Mouse (Mus musculus) forebrain, embryonic 14.5 days (tissue): ENCODE measurements around the gene Etl4. TPM values are rescaled to one million over a fixed set of nuclear protein-coding genes. Genes with fewer than 3 reads are reported as not detected.

ENCODE experiments used
- ATAC-seq: fragments of 200-750 bp; cut with Nextera tagmentation; 2 replicates; pipeline ENCODE4 v1.8.0; 2017; ENCODE audit warnings: mild to moderate bottlenecking, moderate library complexity
- DNase-seq: peaks from one replicate; pipeline ENCODE4 v3.0.0-alpha.2; 2015; ENCODE audit warnings: low spot score
- H3K27ac ChIP-seq: fragments of 300-500 bp; sonication (generic); 2 replicates; pipeline ENCODE4 v1.5.1; 2014; ENCODE audit warnings: low read depth, mild to moderate bottlenecking, control low read depth, low read length, moderate library complexity
- H3K27me3 ChIP-seq: fragments of 300-500 bp; sonication (generic); replicated peaks from 2 replicates; pipeline ENCODE4 v1.6.1; 2014; ENCODE audit warnings: low read length, control low read depth, mixed read lengths; ENCODE audit not compliant: control insufficient read depth, insufficient read depth
- H3K36me3 ChIP-seq: fragments of 300-500 bp; sonication (generic); 2 replicates; pipeline ENCODE4 v1.6.1; 2014; ENCODE audit warnings: low read length, control low read depth; ENCODE audit not compliant: control insufficient read depth, insufficient read depth
- H3K4me1 ChIP-seq: fragments of 300-500 bp; sonication (generic); 2 replicates; pipeline ENCODE4 v1.6.1; 2014; ENCODE audit warnings: antibody characterized with exemption, low read length, control low read depth; ENCODE audit not compliant: control insufficient read depth, insufficient read depth
- H3K4me2 ChIP-seq: fragments of 300-500 bp; sonication (generic); 2 replicates; pipeline ENCODE4 v1.6.1; 2014; ENCODE audit warnings: mild to moderate bottlenecking, control low read depth, low read length
- H3K4me3 ChIP-seq: fragments of 300-500 bp; sonication (generic); 2 replicates; pipeline ENCODE4 v1.5.1; 2014; ENCODE audit warnings: low read depth, low read length, control low read depth
- H3K9ac ChIP-seq: fragments of 300-500 bp; sonication (generic); 2 replicates; pipeline ENCODE4 v1.6.1; 2014; ENCODE audit warnings: mild to moderate bottlenecking, low read length, control low read depth, moderate library complexity
- H3K9me3 ChIP-seq: fragments of 300-500 bp; sonication (generic); replicated peaks from 2 replicates; pipeline ENCODE4 v1.6.1; 2016; ENCODE audit warnings: low read length, control low read depth, mixed read lengths; ENCODE audit not compliant: control insufficient read depth
- WGBS: fragments of 180-500 bp; shearing (Covaris S2); extraction: QIAGEN DNeasy Blood & Tissue Kit; methylation state at CpG from one replicate; pipeline ENCODE4 v1.1.7; 2014; 5-methylcytosine and 5-hydroxymethylcytosine counted together
- polyA plus RNA-seq: library from polyadenylated mRNA; unstranded; fragments of >200 nt; fragmentation: Nextera tagmentation; extraction: Ambion mirVana; gene quantifications from 2 replicates; pipeline ENCODE4 v1.2.1, GENCODE M21; 2014

The Etl4 gene
- polyA plus RNA-seq, 1 experiment from 2014 or later = 14.7 TPM

GRCm38 (mm10) chr2:20446180-20446579 lies 536.6 kb downstream of the Etl4 start:
- no peak overlapping the region for H3K9ac ChIP-seq
- H3K27me3 ChIP-seq = no peaks in the 10 kb centered on the region
- no peak overlapping the region for H3K27ac ChIP-seq
- no peaks in the 10 kb centered on the region for H3K4me1 ChIP-seq
- H3K4me3 ChIP-seq = no peak overlapping the region
- DNase-seq (no peak), ATAC-seq (no peak)
- H3K9me3 ChIP-seq = 0 out of 2 replicates have a peak, but pooled peaks cover 2% of the 10 kb centered on the region
- H3K4me2 ChIP-seq = no peak overlapping the region
- WGBS = 81% methylated on average over 4 of the region's 4 CpGs
- H3K36me3 ChIP-seq = no peaks in the 10 kb centered on the region

- WGBS = 55% methylated on average over 3 of the region's 3 CpGs
These were observed 541.4 kb downstream of the Etl4 start for GRCm38 (mm10) chr2:20450945-20451344.

GRCm38 (mm10) chr2:20453506-20454206 lies 544.1 kb downstream of the Etl4 start:
- no peaks in the 10 kb centered on the region for H3K9me3 ChIP-seq
- H3K4me3 ChIP-seq = no peak overlapping the region
- H3K4me2 ChIP-seq = no peak overlapping the region
- H3K27me3 ChIP-seq = no peaks in the 10 kb centered on the region
- H3K9ac ChIP-seq = no peak overlapping the region
- DNase-seq (no peak), ATAC-seq (no peak)
- WGBS = 89% methylated on average over 3 of the region's 3 CpGs
- H3K27ac ChIP-seq = no peak overlapping the region
- no peaks in the 10 kb centered on the region for H3K36me3 ChIP-seq
- H3K4me1 ChIP-seq = no peaks in the 10 kb centered on the region

More at GRCm38 (mm10) chr2:20450945-20451344, 541.4 kb downstream of the Etl4 start:
- DNase-seq (no peak), ATAC-seq (no peak)
- no peaks in the 10 kb centered on the region for H3K36me3 ChIP-seq
- no peaks in the 10 kb centered on the region for H3K27me3 ChIP-seq
- H3K4me3 ChIP-seq = no peak overlapping the region
- H3K4me1 ChIP-seq = no peaks in the 10 kb centered on the region
- H3K4me2 ChIP-seq = no peak overlapping the region
- 0 out of 2 replicates have a peak, but pooled peaks cover 2% of the 10 kb centered on the region for H3K9me3 ChIP-seq
- H3K9ac ChIP-seq = no peak overlapping the region
- H3K27ac ChIP-seq = no peak overlapping the region

GRCm38 (mm10) chr2:20479199-20479598 lies 569.6 kb downstream of the Etl4 start:
- Histone ChIP-seq H3K27me3 (no peaks in the 10 kb centered on the region), H3K4me2 (no peak overlapping the region), H3K4me3 (no peak overlapping the region), H3K36me3 (no peaks in the 10 kb centered on the region), H3K4me1 (no peaks in the 10 kb centered on the region), H3K9ac (no peak overlapping the region), H3K27ac (no peak overlapping the region), H3K9me3 (no peaks in the 10 kb centered on the region)
- ATAC-seq (no peak), DNase-seq (no peak)
- 84% methylated on average over 2 of the region's 2 CpGs for WGBS

GRCm38 (mm10) chr2:20486137-20486788 lies 576.7 kb downstream of the Etl4 start:
- Histone ChIP-seq H3K9me3 (no peaks in the 10 kb centered on the region), H3K4me1 (no peaks in the 10 kb centered on the region; the same call in 1 of the 2 replicates), H3K27ac (no peak overlapping the region; the same call in 1 of the 2 replicates), H3K27me3 (no peaks in the 10 kb centered on the region), H3K4me2 (no peak overlapping the region), H3K36me3 (no peaks in the 10 kb centered on the region), H3K4me3 (no peak overlapping the region), H3K9ac (no peak overlapping the region)
- peak; percentile 17 for DNase-seq
- ATAC-seq = no peak
- WGBS = 6% methylated on average over 2 of the region's 2 CpGs

GRCm38 (mm10) chr2:20489090-20489489 lies 579.5 kb downstream of the Etl4 start:
- no peak overlapping the region for H3K4me3 ChIP-seq
- H3K4me2 ChIP-seq = no peak overlapping the region
- H3K36me3 ChIP-seq = no peaks in the 10 kb centered on the region
- H3K4me1 ChIP-seq = no peaks in the 10 kb centered on the region; the same call in 1 of the 2 replicates
- ATAC-seq = no peak
- no peak overlapping the region for H3K27ac ChIP-seq
- 95% methylated on average over 3 of the region's 3 CpGs for WGBS
- no peak overlapping the region for H3K9ac ChIP-seq
- no peaks in the 10 kb centered on the region for H3K27me3 ChIP-seq
- H3K9me3 ChIP-seq = no peaks in the 10 kb centered on the region
- DNase-seq = no peak

- no peaks in the 10 kb centered on the region for H3K4me1 ChIP-seq
- DNase-seq (no peak), ATAC-seq (no peak)
- H3K36me3 ChIP-seq = no peaks in the 10 kb centered on the region
- no peaks in the 10 kb centered on the region for H3K27me3 ChIP-seq
- no peak overlapping the region for H3K4me3 ChIP-seq
- 51% methylated on average over 2 of the region's 2 CpGs for WGBS
- no peak overlapping the region for H3K9ac ChIP-seq
- no peak overlapping the region for H3K4me2 ChIP-seq
- H3K9me3 ChIP-seq = no peaks in the 10 kb centered on the region
- H3K27ac ChIP-seq = no peak overlapping the region
These were observed 582.5 kb downstream of the Etl4 start for GRCm38 (mm10) chr2:20492125-20492524.

GRCm38 (mm10) chr2:20493806-20494205 lies 584.2 kb downstream of the Etl4 start:
- H3K9ac ChIP-seq = no peak overlapping the region
- ATAC-seq = no peak
- no peaks in the 10 kb centered on the region for H3K4me1 ChIP-seq
- no peaks in the 10 kb centered on the region for H3K36me3 ChIP-seq
- no peak overlapping the region for H3K4me3 ChIP-seq
- no peak overlapping the region for H3K27ac ChIP-seq
- no peak for DNase-seq
- H3K4me2 ChIP-seq = no peak overlapping the region
- 86% methylated on average over 2 of the region's 2 CpGs for WGBS
- no peaks in the 10 kb centered on the region for H3K9me3 ChIP-seq
- no peaks in the 10 kb centered on the region for H3K27me3 ChIP-seq

GRCm38 (mm10) chr2:20494666-20495065 lies 585.1 kb downstream of the Etl4 start:
- Histone ChIP-seq H3K4me3 (no peak overlapping the region), H3K27me3 (no peaks in the 10 kb centered on the region), H3K4me1 (no peaks in the 10 kb centered on the region), H3K4me2 (no peak overlapping the region), H3K9me3 (no peaks in the 10 kb centered on the region), H3K27ac (no peak overlapping the region), H3K36me3 (no peaks in the 10 kb centered on the region), H3K9ac (no peak overlapping the region)
- 7% methylated on average over 3 of the region's 3 CpGs for WGBS
- DNase-seq (peak; percentile 80), ATAC-seq (peak; percentile 62)
